Mouse (Mus musculus) CD4-positive, CD25-positive, alpha-beta regulatory T cell, adult 2 months (primary cell): ENCODE data around the gene Slc22a13.
"Not testable (repeated sequence)": the region's sequence is repeated elsewhere in the genome, so short reads cannot be mapped to it uniquely, and the experiment has no call there.

Experiments used
- DNase-seq: peaks from one replicate; pipeline ENCODE4 v3.0.0-alpha.2; 2012; ENCODE audit warnings: low read depth, low spot score

Slc22a13 gene

DNA sequence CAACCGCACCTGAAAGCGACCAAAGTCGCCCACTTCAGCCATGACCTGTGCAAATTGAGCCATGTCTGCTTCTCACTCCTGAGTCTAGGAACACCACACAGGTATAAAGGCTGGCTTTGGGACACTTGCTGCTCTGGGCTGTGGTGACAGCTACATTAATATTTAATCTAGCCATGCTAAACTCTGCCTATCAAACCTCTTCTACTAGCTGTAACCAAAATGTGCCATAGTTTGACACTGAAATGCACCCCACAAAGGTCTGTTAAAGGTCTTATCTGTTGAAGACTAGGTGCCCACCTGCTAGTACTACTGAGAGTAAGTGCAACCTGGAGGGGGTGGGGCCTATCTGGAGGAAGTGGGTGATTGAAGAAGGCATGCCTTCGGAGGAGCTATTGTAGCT is at the start of gene Slc22a13:
Gene Slc22a13 (minus strand): TSS at position 101 of the 400 bp plus-strand sequence.
- DNase-seq = no peak

DNA sequence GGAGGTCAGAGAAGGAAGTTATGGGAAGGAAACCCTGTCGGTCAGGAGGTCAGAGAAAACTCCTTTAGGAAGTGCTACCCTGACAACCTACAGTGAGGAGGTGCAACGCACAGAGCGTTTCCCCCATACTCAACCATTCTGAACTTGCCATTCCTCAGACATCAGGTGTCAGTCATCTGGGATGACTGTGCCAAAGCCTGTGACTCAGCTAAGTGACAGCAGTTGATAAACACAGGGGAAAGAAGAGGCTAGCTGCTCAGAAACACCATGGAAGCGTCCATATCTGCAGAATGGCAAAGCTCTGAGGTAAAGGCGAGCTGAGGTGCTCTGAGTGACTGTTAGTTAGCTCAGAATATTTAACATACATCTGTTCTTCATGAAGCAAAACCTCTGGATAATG is 49.2 kb upstream of the Slc22a13 start:
- no peak for DNase-seq

DNA sequence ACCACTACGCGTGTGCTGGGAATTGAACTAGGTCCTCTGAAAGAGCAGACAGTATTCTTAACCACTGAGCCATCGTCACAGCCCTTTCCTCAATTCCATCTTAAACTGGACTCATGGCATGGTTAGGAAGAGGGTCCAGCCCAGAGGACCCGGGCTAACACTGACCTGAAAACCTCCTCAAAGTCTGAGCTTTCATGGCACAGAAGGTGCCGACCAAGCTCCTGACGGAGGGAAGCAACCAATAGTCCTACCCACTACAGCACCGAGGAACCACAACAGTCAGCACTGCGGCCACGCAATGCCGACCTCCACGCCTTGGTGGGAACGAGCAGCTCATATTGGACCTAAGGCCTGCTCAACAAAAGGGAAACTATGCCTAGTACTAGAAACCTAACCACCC is 47.3 kb upstream of the Slc22a13 start:
- DNase-seq = no peak

DNA sequence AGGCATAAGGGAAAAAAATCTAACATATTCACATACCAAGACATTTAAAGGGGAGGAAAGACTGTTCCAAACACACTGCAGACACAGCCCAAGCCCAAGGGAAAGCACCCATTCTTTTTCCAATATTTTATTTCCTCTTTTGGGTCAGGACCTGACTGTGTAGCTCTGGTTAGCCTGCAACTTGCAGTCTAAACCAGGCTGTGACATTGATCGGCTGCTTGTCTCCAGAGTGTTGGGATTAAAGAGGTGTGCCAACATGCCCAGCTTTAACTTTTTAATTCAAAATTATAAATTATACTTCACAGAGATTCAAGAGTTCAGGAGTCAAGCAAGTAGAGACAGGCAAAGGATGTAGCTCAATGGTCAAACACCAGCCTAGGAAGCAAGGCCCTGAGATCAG is 46.2 kb upstream of the Slc22a13 start:
- no peak for DNase-seq

DNA sequence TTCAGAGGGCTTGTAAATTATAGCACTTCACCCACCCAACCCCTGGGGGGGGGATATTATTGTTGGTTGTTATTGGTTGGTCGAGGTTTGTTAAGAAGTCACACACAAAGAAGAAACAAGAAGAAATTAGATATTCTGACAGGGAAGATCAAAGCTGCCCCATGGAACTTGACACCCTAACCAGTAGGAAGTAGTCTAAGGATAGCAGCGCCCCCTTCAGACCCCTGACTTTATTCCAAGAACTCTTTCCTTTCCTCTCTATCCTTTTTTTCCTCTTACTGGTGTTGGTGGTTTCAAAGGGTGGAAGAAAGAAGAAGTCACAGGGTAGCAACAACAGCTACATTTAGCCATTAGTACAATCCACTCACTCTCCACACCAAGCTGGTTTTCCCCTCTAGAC is 45.3 kb upstream of the Slc22a13 start:
- DNase-seq = no peak

DNA sequence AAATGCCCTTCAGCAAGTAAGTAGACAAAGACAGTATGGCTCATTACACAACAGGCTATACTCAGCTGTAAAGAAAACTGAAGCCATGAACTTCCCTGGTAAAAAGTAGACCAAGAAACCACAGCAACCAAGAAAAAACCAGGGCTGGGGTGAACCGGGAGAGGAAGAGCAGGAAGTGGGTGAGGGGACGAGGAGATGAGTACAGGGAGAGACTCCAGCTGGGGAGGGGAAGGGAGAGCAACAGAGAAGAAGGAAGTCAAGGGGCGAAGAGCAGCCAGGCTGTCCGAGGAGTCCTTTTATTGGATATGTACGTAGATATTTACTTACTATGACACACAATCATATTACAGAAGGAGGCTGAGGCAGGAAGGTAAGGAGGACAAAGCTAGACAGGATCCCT is 39.1 kb upstream of the Slc22a13 start:
- no peak for DNase-seq

DNA sequence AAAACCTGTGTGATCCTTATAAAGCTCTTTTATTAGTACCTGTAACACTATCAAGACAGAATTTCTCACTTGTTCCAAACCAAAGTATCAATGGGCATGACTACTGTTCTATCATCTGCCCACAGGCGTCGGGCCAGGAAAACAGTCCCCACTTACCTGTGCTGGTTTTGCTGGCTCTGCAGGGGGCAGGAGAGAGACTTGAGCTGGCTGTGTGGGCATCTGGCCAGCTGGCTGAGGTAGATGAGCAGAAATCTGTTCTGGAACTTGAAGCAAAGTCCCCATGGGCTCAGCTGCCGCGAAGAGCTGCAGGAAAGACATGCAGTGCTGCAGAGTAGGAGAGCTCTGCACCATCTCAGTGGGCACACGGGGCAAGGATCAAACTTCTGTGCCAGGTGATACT is 37.9 kb upstream of the Slc22a13 start:
- no peak for DNase-seq

DNA sequence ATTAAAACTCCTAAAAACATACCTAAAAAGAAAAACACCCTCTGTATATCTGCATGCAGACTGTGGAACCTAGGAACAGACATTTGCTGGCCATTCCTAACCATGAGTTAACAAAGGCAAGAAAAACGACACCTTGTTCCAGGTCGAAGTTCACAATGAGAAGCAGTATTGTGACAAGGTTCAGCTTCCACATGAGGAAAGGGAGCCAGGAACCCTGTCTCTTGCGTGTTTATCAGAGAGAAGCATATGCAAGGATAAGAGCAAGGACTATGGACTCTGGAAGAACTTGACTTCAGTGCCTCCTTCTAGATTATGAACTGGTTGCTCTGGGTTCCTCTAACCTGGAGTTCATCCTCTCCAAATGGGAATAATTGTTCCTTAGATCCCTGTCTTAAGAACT is 35.1 kb upstream of the Slc22a13 start:
- DNase-seq = no peak

DNA sequence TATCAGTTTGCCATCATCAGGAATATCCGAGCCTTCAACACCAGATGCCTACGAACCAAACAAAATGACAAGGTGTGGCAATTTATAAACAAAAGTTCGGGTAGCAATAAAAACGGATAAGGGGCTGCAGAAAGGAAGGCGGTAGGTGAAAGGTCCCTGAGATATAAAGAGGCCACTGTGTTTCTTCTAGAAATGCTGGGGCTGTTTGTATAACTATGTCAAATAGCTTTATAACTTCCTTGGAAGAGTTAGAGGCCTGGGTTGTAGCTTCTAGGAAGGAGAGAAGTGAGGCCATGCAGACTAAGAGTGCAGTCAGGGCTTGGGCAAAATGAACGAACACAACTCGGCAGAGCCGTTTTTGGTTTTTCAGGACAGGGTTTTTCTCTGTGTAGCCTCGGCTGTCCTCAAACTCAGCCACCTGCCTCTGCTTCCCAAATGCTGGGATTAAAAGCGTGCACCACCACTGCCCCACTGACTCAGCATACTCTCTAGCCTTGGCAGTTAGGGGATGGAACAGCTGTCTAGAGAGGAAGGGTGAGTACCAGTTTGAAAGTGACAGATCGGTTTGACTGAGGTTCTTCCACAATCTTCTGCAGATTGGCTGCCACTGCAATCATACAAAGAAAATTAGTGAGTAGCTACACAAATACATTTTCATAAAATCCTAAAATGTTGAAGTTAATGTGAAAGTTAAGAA is 32.4 kb upstream of the Slc22a13 start:
- no peak for DNase-seq

DNA sequence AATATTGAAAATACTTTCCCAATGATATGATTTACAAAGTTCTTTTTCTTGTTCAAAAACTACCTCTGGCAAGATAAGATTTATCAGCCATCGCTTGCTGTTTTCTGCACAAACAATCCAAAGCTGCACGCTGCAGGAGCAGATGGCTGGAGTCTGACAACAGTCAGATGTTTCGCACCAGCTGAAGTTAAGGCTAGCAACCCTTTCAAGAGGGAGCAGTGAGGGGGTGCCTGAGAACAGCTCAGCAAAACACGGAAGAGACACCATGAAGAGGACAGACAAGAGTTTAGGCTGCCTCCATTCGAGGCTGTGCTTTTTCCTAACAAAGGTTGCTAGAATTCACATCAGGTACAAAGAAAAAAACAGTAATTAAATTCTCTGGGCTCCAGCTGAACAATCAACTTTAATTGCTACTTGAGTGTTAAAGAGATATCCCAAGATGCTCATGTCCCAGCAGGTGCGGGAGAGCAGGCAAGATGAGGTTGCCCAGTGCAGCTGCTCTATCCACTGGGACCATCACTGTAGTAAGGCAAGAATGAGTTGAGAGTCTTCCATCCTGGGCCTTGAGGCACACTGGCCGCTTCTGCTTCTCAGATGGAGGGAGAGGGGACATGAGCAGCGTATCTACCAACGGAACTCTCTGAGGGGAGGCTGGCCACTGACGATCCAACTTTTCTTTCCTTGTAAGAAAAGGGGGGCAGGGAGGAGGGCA is 31.5 kb upstream of the Slc22a13 start:
- DNase-seq = no peak

DNA sequence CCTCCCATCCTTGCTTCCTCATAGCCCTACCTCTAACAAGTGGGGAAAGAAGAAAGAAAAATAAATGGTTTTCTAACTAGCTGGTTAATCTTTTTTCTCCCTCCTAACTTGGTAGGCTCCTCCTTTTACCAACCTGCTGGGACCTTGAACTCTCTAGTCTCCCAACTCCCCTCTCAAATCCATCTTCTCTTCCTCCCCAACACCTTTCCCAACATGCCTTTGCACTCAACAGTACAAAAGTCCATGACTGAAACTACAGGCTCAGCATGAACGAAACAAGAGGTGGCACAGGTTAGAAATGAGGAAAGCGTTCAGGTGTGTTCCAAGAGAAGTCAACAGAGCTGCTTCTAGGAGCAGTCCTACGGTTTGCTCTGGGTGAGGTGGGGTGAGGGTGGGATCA is 30.4 kb upstream of the Slc22a13 start:
- DNase-seq = no peak

DNA sequence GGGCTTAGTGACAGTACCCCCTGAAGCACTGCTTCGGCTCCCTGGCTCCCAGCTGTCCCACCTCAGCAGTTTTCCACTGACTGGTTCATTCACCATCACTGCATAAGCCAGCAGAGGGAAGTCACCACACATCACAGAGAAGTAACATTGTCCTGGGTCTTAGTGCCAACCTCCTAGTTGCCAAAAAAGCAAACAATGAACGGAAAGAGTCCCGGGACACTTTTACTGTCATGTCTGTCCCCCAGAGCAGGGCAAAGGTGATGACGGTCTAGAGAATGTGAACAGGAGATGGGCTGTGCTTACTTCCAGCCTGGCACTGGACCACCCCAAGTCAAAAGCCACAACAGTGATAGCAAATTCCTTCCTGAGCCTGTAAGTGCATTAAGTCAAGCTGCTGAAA is 29.9 kb upstream of the Slc22a13 start:
- no peak for DNase-seq

DNA sequence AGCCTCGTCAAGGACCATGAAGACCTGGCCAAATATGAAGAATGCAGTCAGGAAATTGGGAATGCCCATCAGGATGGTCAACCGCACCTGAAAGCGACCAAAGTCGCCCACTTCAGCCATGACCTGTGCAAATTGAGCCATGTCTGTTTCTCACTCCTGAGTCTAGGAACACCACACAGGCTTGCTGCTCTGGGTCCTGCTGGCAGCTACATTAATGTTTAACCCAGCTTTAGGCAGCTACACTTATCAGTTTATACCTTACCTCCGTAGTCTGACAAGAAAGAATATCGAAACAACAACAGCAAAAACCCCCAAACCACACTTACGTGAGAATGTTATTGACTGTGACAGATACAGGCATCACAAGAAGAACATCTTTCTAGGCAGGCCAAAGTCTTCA is 22.7 kb upstream of the Slc22a13 start:
- DNase-seq = no peak

DNA sequence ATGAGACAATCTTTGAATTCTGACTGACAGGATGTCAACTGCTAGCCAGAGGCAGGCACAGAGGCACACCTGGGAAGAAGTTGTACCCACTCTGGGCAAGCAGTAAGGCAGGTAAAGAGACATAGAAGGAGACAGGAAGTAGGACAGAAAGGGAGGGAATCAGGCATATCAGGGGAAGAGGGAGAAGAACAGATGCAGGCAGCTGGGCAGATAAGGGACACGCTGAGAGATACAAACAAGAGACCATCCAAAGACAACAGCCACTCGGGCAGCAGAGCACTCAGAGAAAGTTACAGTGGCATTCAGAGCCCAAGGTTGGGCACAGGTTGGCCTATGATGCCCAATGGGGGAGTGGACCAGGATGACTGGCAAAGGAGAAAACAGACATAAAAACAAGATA is 21.9 kb upstream of the Slc22a13 start:
- DNase-seq = no peak

DNA sequence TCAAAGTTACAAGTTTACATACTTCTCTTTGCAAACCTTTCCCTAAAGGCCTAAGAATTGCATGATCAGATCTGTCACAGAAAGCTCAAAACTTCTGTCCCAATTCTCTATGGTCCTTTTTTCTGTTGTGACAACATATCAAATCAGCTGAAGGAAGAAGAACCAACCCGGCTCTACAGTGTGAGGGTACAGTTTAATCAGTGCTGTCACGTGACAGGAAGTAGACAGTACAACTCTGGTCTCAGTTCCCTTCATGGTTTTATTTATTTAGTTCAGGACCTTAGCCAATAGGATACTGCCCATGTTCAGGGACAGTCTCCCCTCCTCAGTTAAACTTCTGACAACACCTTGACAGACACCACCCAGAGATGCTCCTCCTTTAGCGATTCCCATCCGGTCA is 11.4 kb upstream of the Slc22a13 start:
- DNase-seq = no peak

DNA sequence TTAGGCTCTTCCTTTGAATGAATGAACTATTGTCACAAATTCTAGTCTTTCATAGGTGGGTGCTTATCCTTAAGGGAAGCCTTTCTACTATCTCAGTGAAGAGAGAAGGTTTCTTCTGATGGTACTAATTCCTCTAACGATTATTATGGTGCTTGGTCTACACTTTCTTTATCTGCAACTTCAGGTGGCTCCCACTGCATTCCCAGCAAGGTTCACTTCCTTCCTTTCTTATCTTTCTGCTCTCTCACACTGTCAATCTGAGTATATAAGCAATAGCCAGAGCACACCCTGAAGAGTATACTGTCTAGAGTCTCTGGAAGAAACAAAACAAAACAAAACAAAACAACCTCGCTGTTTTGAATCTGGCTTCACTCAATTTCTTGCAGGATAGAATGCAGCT is 10.8 kb upstream of the Slc22a13 start:
- no peak for DNase-seq

DNA sequence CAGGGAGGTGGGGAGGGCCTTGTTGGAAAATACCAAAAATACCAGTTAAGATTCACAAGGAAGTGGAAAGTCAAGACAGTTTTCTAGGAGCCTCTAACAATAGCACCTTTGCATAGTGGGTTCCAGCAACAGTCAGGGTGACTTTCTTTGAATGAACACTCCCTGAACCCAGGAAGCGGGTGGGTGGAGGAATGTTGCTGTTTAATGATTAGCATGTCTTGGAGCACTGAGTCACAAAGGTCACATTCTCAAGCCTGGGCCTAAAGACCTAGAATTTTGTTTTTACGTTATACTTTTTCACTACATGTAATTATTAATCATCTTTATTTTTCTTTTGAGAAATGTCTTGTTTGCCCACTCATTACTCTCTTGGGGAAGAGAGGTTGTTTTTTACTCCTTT is 6.4 kb upstream of the Slc22a13 start:
- not testable (repeated sequence) for DNase-seq

DNA sequence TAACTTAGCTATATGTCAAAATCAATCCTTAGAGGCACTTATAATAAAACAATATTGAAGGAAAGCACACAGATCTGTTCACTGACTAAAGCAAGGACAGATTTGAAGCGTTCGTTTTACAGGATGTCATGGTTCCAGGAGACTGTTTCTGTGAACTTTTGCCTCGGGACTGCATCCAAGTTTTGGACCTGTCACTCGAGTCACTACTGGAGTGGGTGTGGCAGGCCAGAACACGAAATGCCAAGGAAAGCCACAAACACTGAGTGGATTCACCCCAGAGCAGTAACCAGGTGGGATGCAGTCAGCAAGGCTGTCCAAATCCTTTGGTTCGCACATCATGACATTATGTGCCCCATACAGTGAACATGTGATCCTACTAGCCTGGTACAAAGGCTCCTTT is 5.7 kb upstream of the Slc22a13 start:
- no peak for DNase-seq

DNA sequence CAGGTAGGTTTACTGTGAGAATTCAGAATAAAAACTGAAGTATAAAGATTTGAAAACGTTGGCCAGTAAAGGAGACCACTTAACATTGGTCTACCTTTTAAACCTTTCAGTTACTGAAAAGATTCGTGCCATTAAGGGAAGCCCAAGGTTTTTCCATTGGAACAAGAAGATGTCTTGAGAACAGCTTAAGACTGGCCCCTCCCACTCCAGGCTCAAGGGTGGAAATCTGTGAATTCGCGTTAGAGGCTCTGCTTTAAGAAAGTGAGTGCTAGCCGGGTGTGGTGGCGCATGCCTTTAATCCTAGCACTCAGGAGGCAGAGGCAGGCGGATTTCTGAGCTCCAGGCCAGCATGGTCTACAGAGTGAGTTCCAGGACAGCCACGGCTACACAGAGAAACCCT is 4.1 kb upstream of the Slc22a13 start:
- no peak for DNase-seq

DNA sequence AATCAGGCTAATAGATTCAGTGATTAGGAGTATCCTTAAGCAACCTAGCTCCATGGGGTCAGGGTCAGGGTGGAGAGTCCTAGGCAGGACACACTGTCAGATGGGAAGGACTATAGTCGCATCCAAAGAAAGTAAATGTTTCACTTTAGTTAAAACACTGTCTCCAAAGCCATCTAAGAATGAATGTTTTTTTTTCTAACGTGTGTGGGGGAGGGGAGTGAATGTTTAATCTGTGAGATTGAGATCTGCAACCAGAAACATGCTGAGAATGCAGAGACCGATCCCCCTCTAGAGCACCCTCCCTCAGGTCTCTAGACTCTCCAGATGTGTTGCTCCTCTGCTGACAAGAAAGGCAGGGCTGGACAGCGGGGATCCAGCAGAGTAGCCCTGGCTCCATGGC is 1.8 kb downstream of the Slc22a13 start:
- DNase-seq = no peak

DNA sequence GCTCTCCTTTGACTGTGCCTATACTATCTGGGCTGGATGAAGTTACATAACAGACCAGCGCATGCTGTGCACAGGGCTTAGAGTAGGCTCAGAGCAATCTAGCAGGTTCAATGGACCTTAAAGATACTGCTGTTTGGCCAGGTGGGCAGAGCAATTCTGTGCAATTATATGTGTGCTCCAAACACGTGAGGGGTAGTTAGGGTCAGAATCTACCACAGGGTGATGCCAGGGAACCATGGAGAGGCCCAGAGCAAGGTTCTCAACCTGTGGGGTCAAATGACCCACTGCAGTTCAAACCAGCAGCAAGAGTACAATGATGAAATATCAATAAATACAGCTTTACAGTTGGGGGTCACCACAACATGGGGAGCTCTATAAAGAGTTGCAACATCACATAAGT is 2.2 kb downstream of the Slc22a13 start:
- no peak for DNase-seq

DNA sequence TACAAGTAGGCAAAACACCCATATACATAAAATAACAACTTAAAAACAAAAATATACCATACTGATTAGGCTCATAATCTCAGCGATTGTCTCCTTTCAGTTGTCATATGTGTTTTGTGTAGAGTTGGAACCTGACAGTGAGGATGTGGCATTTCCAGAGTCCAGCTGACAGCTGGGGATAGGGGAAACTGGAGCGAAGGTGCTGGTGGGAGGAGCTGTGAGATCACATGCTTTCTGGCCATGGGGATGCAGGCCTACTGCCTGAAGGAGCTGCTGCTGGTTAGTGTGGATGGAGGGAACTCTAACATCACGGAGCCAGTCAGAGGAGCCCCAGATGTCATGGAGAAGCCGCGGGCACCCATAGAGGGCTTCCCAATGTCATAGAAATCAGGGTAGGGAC is 3.1 kb downstream of the Slc22a13 start:
- DNase-seq = no peak

DNA sequence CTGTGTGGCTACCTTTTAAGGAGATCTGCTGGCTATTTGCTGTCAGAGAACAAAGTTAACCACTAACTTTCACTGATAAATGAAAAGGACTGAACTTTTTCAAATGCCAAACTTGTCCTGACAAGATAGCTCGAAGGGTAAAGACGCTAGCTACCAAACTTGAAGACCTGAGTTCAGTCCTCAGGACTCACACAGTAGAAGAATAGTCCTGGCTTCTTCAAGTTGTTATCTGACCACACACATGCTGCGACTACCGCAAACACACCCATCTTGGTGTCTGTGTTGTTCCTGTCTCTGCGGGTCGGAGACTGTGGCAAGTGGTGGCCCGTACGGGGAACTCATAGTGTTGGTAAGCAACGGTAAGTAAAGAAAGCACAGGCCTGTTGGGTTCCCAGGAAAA is 5.3 kb downstream of the Slc22a13 start:
- DNase-seq = no peak

DNA sequence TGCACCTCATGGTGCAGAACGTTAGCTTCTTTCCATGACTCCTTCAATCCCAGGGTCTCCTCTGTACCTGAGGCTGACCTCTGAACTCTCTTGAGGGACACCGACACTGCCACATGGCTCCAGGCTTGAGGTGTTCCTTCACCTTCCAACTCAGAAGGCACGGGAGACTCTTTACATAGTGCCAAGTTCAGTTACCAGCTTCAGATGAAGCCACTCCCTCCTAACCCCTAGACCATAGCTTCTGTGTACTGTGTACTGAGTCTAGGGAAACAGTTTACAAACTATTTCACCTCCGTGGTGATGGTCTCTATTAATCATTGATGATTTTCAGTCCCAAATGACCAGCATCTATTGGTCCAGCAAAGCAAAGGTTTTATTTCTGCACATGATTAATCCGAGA is 7.2 kb downstream of the Slc22a13 start:
- no peak for DNase-seq
